ENCODE assay signal across 22 mouse cellular contexts in genomic region chr14:10813551-10813950, GRCm38 (mm10).
DNase-seq lines count a peak whose midpoint lies in the region; ATAC-seq lines count a peak whose summit lies in the region.
"Had no signal": no experiment of that assay in that cellular context is flagged by ENCODE, and none has a peak within 500 bp of the region (broad histone marks: within the 10 kb centered on the region; RNA-seq: fewer than 3 reads in every experiment).

No protein-coding gene starts in this region.

- no peak for DNase-seq in hindbrain, embryonic 10.5 days (ENCODE audit: low spot score)
- DNase-seq in hindbrain, embryonic 14.5 days (ENCODE audit: low spot score) = no peak
- peak; percentile 10 for DNase-seq in neural tube, embryonic 11.5 days (ENCODE audit: low spot score)
- peak; percentile 10 for DNase-seq in embryo, embryonic 11 days
- DNase-seq in ovary, postnatal 14 days (ENCODE audit: low spot score) = no peak
- no peak for DNase-seq in cerebellum, postnatal 36 days
- DNase-seq: adrenal gland, postnatal 36 days; cerebellum, adult 11 months; cerebellum, adult 9-11 months; heart, postnatal 4 days; kidney, adult 2 months; layer of hippocampus, adult 9-11 months; liver, embryonic 13.5 days; lung, adult 2 months; lung, postnatal 14 days; right cerebral cortex, postnatal 25 days had no signal

- H3K36me3 ChIP-seq in hindbrain, embryonic 10.5 days = no peaks in the 10 kb centered on the region
- no peaks in the 10 kb centered on the region for H3K36me3 ChIP-seq in hindbrain, embryonic 14.5 days (replicated peaks; ENCODE audit: control insufficient read depth, insufficient read depth)
- H3K36me3 ChIP-seq in neural tube, embryonic 11.5 days (ENCODE audit: control insufficient read depth, insufficient read depth, low read length) = no peaks in the 10 kb centered on the region
- no peaks in the 10 kb centered on the region for H3K36me3 ChIP-seq in neural tube, embryonic 15.5 days
- H3K36me3 ChIP-seq: heart, embryonic 10.5 days; liver, embryonic 13.5 days had no signal

- H3K9ac ChIP-seq in hindbrain, embryonic 14.5 days = no peak overlapping the region
- no peak overlapping the region for H3K9ac ChIP-seq in neural tube, embryonic 11.5 days (ENCODE audit: low read length)
- H3K9ac ChIP-seq in neural tube, embryonic 15.5 days (replicated peaks) = no peak overlapping the region
- H3K9ac ChIP-seq: liver, embryonic 13.5 days had no signal

- peak overlapping the region; percentile 2; the same call in 1 of the 2 replicates for H3K27ac ChIP-seq in hindbrain, embryonic 10.5 days
- no peak overlapping the region for H3K27ac ChIP-seq in hindbrain, embryonic 14.5 days
- no peak overlapping the region for H3K27ac ChIP-seq in neural tube, embryonic 11.5 days (ENCODE audit: low read depth, low read length)
- H3K27ac ChIP-seq in neural tube, embryonic 15.5 days (replicated peaks) = no peak overlapping the region
- H3K27ac ChIP-seq: heart, embryonic 10.5 days; kidney, postnatal 0 days; left cerebral cortex, adult 2 months; liver, embryonic 13.5 days had no signal

- H3K4me3 ChIP-seq in hindbrain, embryonic 10.5 days = no peak overlapping the region
- no peak overlapping the region for H3K4me3 ChIP-seq in hindbrain, embryonic 14.5 days (replicated peaks; ENCODE audit: low read length)
- H3K4me3 ChIP-seq in neural tube, embryonic 11.5 days (ENCODE audit: low read depth, low read length) = no peak overlapping the region
- H3K4me3 ChIP-seq in neural tube, embryonic 15.5 days (replicated peaks) = no peak overlapping the region
- H3K4me3 ChIP-seq: heart, embryonic 10.5 days; left cerebral cortex, adult 2 months; liver, embryonic 13.5 days; megakaryocyte, embryonic 14.5 days had no signal

- 12% methylated on average over 2 of the region's 2 CpGs for WGBS in hindbrain, embryonic 10.5 days
- WGBS in hindbrain, embryonic 14.5 days = 2% methylated on average over 2 of the region's 2 CpGs
- 15% methylated on average over 2 of the region's 2 CpGs for WGBS in neural tube, embryonic 11.5 days
- 10% methylated on average over 2 of the region's 2 CpGs for WGBS in neural tube, embryonic 15.5 days

- ATAC-seq in hindbrain, embryonic 14.5 days (ENCODE audit: low FRiP score) = no peak
- ATAC-seq in neural tube, embryonic 11.5 days (ENCODE audit: insufficient read depth, low FRiP score, low TSS enrichment) = peak; percentile 55; the same call in 1 of the 2 replicates
- ATAC-seq in neural tube, embryonic 15.5 days (ENCODE audit: low FRiP score) = no peak
- ATAC-seq: inflammation-experienced regulatory T-cells, adult 6 months had no signal

- no peaks in the 10 kb centered on the region for H3K27me3 ChIP-seq in hindbrain, embryonic 10.5 days (ENCODE audit: insufficient read depth, poor library complexity, severe bottlenecking)
- no peaks in the 10 kb centered on the region for H3K27me3 ChIP-seq in hindbrain, embryonic 14.5 days (ENCODE audit: control insufficient read depth, insufficient read depth, low read length)
- no peaks in the 10 kb centered on the region for H3K27me3 ChIP-seq in neural tube, embryonic 11.5 days (ENCODE audit: control insufficient read depth, insufficient read depth, low read length)
- H3K27me3 ChIP-seq in neural tube, embryonic 15.5 days (replicated peaks) = no peaks in the 10 kb centered on the region
- H3K27me3 ChIP-seq: liver, embryonic 13.5 days; megakaryocyte, embryonic 14.5 days had no signal

- H3K4me1 ChIP-seq in hindbrain, embryonic 10.5 days (replicated peaks) = peaks cover 5% of the 10 kb centered on the region; the same call in 1 of the 2 replicates
- no peaks in the 10 kb centered on the region for H3K4me1 ChIP-seq in hindbrain, embryonic 14.5 days (replicated peaks; ENCODE audit: control insufficient read depth, insufficient read depth, low read length)
- H3K4me1 ChIP-seq in neural tube, embryonic 11.5 days (ENCODE audit: control insufficient read depth, insufficient read depth, low read length) = no peaks in the 10 kb centered on the region
- no peaks in the 10 kb centered on the region for H3K4me1 ChIP-seq in neural tube, embryonic 15.5 days
- H3K4me1 ChIP-seq: heart, embryonic 10.5 days; liver, embryonic 13.5 days; megakaryocyte, embryonic 14.5 days had no signal

- H3K4me2 ChIP-seq in hindbrain, embryonic 14.5 days (replicated peaks) = no peak overlapping the region
- H3K4me2 ChIP-seq in neural tube, embryonic 11.5 days (ENCODE audit: low read depth) = no peak overlapping the region
- no peak overlapping the region for H3K4me2 ChIP-seq in neural tube, embryonic 15.5 days
- H3K4me2 ChIP-seq: liver, embryonic 13.5 days had no signal

- no peaks in the 10 kb centered on the region for H3K9me3 ChIP-seq in hindbrain, embryonic 10.5 days
- H3K9me3 ChIP-seq in hindbrain, embryonic 14.5 days (ENCODE audit: control insufficient read depth, low read length) = no peaks in the 10 kb centered on the region
- H3K9me3 ChIP-seq in neural tube, embryonic 11.5 days (ENCODE audit: control insufficient read depth, low read length) = no peaks in the 10 kb centered on the region
- H3K9me3 ChIP-seq in neural tube, embryonic 15.5 days (replicated peaks) = no peaks in the 10 kb centered on the region
- H3K9me3 ChIP-seq: heart, embryonic 10.5 days; liver, embryonic 13.5 days; megakaryocyte, embryonic 14.5 days had no signal

Comparison
In these comparisons a context has a peak if more than half of its experiments do, and no peak if none do; other contexts are left out.
1. DNase-seq: peak in neural tube, embryonic 11.5 days (single experiment) and embryo, embryonic 11 days (single experiment); none in hindbrain, embryonic 10.5 days (single experiment), hindbrain, embryonic 14.5 days (single experiment), ovary, postnatal 14 days (single experiment) and cerebellum, postnatal 36 days (0 of 2).